Mouse (Mus musculus) neutrophil, adult 65 days (primary cell): ENCODE data around the gene Skint9. TPM values are rescaled to one million over a fixed set of nuclear protein-coding genes. Genes with fewer than 3 reads are reported as not detected.

ENCODE experiments used
- total RNA-seq: library from RNA; stranded (reverse); gene quantifications from 2 replicates; pipeline ENCODE4 v1.2.4, GENCODE M21; 2023

The Skint9 gene
- total RNA-seq: not detected in 2 replicates

DNA sequence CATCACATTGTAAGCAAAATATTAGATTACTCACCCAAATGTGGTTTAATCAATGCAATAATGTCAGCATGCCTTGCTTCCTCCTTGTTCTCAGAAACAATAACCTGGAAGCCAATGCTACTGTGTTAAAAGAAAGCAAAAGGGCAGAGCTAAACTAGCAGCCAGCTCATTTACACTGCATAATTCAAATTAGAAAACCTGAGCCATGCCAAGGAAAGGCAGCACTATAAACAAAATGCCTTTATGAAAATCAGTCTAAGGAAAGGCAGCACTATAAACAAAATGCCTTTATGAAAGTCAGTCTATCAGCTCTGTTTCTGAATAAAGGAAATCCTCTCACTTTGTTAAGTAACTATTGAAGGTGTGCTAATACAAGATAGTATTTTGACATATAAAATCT lies at the start of gene Skint9:
TSS of gene Skint9 (minus strand) at position 101 of the 400 bp plus-strand sequence.

Other genes with a start within 250 kb of the Skint9 start
- 0.93 and 1.0 TPM in 2 replicates for gene Skint3, start 201.7 kb downstream of the Skint9 start, total RNA-seq
- not detected in 2 replicates for gene Skint2, start 123.2 kb upstream of the Skint9 start, total RNA-seq